Mouse (Mus musculus): Measurements from ENCODE around the gene Cmklr1.

Gene Cmklr1

DNA sequence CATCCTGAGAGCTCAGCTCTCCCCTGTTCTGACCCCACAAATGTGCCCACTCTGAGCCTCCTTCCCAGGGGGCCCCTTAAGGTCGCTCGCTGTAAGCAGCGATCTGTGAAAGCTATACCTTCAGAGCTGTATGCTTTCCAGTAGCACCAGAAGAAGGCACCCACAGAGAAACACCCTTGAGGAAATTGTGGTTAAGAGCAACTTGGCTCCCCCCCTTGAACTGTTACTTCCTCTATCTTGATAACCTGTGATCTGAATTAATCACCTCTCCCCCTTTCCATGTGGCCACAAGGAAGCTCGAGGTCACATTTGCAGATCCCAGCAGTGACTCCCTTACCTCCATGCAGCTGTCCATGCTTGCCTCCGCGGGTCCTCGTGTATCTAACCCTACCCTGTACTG, 29.2 kb downstream of the Cmklr1 start:
- DNase-seq (ENCODE audit: low spot score in 2 of 2) = no peak

DNA sequence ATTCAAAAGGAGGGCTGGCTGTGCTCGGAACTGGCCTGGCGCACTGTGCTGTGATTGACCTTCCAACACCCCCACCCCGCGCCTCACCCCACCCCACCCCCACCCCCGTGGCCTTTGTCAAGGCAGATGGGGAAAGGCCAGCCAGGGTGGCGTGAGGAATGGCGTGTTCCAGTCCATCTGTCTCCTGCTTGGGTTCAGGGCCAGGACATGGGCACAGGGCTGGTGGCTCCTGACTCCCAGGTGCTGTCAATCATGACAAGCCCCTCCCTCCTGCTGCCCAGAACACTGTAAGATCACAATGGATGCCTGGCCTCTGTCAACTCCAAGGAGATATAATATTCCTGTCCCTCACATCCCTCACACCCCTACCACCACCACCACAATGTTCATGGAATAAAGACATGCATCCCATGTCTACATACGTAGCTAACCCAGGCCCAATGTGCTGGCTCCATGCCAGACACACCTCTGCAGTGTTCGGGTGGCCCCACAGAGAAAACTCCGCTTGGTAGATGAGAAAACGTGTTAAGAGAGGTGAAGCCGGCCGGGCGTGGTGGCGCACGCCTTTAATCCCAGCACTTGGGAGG, 30.0 kb downstream of the Cmklr1 start:
- DNase-seq (ENCODE audit: low spot score in 2 of 2) = no peak

GRCm38 (mm10) chr5:113619151-113619550, 31.1 kb downstream of the Cmklr1 start:
- no peak for DNase-seq (ENCODE audit: low spot score in 2 of 2)

GRCm38 (mm10) chr5:113618716-113619115, 31.5 kb downstream of the Cmklr1 start:
- DNase-seq (ENCODE audit: low spot score in 2 of 2) = no peak

DNA sequence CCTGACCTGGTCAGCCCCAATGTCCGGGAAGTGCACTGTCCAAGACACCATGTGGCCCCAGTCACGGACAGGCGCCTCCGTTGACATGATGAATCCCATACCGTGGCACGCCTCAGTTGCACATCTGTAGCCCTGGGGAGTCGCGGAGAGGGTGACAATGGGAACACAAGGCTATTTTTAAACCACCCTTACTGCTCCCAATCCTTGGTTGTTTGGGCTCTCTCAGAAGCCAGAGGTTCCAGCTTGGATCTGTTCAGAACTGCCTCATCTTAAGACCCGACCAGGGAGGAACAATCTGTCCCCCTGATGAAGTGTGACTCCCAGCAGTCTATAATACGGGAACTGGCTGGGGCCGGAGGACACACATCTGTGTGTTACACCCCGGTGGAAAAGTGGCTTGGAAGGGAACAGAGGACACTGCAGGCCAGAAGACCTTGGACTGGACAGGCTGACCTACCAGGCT, 38.4 kb downstream of the Cmklr1 start:
- DNase-seq (ENCODE audit: low spot score in 2 of 2) = peak in 1 of 2 experiments; percentile 60

GRCm38 (mm10) chr5:113611131-113611530, 39.1 kb downstream of the Cmklr1 start:
- DNase-seq (ENCODE audit: low spot score in 2 of 2) = no peak

DNA sequence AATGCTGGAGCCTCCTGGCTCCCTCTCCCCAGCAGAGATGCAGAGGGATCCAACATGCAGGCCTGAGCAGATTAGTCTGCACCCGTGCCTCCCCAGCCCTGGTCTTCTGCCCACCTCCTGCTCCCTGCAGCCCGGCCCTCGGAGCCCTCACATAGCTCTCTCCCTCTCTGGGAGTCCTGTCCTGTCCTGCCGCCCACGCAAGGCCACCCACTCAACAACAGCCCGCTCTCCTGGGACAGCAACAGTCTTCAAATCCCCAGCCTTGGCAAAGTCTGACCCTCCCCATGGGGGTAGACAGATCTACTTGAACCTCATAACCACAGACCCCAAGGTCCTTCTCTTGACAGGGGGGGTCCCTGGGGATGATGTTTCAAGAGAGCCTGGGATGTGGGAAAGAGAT, 39.7 kb downstream of the Cmklr1 start:
- DNase-seq (ENCODE audit: low spot score in 2 of 2) = no peak

GRCm38 (mm10) chr5:113609891-113610290, 40.3 kb downstream of the Cmklr1 start:
- no peak for DNase-seq (ENCODE audit: low spot score in 2 of 2)

- DNase-seq (ENCODE audit: low spot score in 2 of 2) = no peak
Observed at GRCm38 (mm10) chr5:113608511-113608910, 41.7 kb downstream of the Cmklr1 start.

GRCm38 (mm10) chr5:113607941-113608431, 42.2 kb downstream of the Cmklr1 start:
- DNase-seq (ENCODE audit: low spot score in 2 of 2) = no peak

GRCm38 (mm10) chr5:113606961-113607785, 43.1 kb downstream of the Cmklr1 start:
- no peak for DNase-seq (ENCODE audit: low spot score in 2 of 2)

DNA sequence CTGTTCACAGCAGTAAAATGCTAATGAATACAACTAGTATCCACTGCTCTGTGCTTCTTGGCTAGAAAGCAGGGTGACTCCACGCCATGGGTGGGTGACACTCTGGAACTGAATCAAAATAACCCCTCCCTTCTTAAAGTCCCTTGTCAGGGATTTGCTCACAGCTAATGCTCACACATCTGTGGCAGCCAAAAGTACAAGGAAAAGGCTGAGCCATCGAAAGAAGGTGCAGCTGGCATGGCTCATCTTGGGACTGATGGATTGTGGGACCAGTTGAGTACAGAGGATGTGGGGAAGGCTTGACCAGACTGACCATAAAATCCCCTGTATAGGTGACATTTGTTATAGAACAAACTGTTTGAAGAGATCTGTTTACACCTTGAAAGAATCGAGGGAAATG, 44.1 kb downstream of the Cmklr1 start:
- DNase-seq (ENCODE audit: low spot score in 2 of 2) = no peak

- DNase-seq (ENCODE audit: low spot score in 2 of 2) = no peak
Observed at GRCm38 (mm10) chr5:113604758-113605157, 45.5 kb downstream of the Cmklr1 start.

DNA sequence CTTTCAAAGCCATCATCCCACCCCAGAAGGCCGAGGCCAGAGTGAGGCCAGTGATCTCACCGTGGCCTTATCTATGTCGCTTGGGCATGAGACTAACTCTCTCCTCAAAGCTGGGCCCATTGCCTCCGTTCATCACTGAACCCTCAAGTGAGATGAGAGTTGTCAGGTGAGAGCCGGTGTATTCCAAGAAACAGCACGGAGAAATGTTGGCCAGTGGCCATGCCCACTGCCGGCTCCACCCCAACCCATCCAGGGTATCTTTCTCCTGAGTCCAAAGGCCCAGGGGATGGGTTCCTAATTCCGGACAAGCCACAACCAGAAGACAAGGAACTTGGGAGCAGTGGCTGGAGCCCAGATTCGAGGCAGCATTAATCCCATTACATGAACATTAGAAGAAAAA, 46.8 kb downstream of the Cmklr1 start:
- no peak for DNase-seq (ENCODE audit: low spot score in 2 of 2)

DNA sequence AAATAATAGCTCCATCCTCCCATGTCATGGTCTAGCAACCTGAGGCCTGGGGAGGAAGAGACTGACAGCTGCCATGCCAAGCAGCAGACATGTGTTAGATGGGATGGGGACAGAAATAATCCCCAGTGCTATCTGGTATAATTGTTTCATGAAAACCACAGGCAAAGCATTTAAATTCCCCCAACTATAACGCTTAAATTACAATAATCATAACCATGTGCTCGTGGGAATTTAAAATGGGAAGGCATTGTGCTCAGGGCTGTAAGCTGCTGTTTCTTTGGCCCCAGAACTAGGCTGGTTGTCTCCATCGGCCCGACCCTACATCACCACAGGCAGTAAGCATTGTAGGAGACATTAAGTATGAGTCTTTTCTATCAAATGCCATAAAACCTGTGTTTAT, 49.4 kb downstream of the Cmklr1 start:
- DNase-seq (ENCODE audit: low spot score in 2 of 2) = no peak

DNA sequence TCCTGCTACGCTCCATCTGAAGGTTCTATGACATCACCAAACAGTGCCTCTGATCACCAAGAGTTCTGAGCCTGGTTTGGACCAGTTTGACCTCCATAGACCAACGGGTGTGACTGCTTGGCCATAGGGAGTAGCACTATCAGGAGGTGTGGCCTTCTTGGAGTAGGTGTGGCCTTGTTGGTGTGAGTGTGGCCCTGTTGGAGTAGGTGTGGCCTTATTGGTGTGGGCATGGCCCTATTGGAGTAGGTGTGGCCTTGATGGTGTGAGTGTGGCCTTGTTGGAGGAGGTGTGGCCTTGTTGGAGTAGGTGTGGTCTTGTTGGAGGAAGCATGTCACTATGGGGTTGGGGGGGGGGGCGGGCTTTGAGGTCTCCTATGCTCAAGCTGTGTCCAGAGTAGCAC, 50.0 kb downstream of the Cmklr1 start:
- no peak for DNase-seq (ENCODE audit: low spot score in 2 of 2)

DNA sequence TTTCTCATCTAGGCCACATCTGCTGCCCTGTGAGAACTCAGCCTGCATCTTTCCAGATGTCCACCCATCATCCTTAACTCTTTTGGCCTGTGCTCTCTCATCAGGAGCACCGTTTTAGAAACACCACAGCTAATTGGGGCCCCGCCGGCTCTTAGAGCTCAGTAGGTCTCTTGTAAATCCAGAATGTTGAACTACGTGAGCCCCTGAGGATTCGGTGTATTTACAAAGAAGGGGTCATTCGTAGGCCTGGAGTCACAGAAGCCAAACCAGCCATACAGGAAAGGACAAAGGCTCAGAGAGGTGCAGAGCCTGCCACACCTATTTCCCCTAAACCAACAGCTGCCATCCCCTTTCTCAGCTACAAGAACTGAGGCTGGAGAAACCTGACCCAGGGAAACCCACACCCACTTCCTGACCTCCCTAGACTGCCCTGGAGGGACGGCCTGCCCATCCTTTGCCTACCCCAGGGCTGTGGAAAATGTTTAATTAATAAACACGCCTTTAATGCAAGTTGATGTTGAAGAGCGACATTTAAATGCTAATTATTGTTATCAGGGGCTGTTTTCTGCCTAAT, 53.4 kb downstream of the Cmklr1 start:
- DNase-seq (ENCODE audit: low spot score in 2 of 2) = no peak

DNA sequence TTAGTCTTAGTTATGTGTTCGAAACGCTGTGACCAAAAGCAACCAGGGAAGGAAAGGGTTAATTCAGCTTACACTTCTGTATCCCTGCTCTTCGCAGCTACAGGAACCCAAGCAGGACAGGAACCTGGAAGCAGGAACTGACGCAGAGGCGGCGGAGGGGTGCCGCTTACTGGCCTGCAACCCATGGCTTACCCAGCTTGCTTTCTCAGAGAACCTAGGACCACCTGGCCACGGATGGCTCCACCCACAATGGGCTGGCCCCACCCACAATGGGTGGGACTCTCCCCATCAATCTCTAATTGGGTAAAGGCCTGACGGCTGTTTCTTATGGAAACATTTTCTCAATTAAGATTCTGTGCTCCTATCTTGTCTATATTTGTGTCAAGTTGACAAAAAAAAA, 54.0 kb downstream of the Cmklr1 start:
- no peak for DNase-seq (ENCODE audit: low spot score in 2 of 2)

- no peak for DNase-seq (ENCODE audit: low spot score in 2 of 2)
Observed at GRCm38 (mm10) chr5:113593911-113594705, 56.1 kb downstream of the Cmklr1 start.

DNA sequence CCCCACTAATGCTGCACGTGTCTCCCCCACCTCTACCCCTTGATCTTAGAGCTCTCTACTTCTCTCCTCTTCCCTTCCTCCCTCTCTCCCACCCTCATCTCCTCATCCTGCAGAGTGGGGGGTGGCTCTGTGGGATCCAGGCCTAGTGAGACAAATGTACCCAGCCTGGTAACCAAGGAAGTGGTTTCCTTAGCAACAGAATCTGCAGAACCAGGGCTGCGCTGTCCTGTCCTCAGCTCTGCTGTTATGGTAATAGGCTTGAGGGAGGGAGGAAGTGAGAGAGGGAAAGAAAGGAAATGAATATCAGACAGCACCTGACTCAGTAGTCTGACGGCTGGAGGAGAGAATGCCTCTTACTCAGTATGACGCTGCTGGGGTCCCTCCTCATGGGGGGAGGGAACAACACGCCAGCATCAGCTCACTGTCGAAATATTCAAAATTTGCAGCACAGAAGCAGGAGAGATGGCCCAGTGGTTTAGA, 58.4 kb downstream of the Cmklr1 start:
- no peak for DNase-seq (ENCODE audit: low spot score in 2 of 2)

GRCm38 (mm10) chr5:113591166-113591565, 59.1 kb downstream of the Cmklr1 start:
- no peak for DNase-seq (ENCODE audit: low spot score in 2 of 2)

Data from urinary bladder, adult 18-20 months (tissue).